Mouse (Mus musculus): ENCODE measurements around the gene Entpd3.

Entpd3 gene

GRCm38 (mm10) chr9:120539662-120540251 is at the start of gene Entpd3:
Gene Entpd3, plus strand, starts transcription at chr9:120539818.
- peak; percentile 89 for ATAC-seq (ENCODE audit: low TSS enrichment)

- ATAC-seq (ENCODE audit: low TSS enrichment), result no peak
Observed at GRCm38 (mm10) chr9:120491509-120491908, 48.1 kb upstream of the Entpd3 start.

GRCm38 (mm10) chr9:120492010-120492399 is 47.6 kb upstream of the Entpd3 start, which contains the start of gene Eif1b:
Gene Eif1b, plus strand, starts transcription at chr9:120492232.
- ATAC-seq (ENCODE audit: low TSS enrichment), result peak; percentile 4; the same call in 1 of the 2 replicates

GRCm38 (mm10) chr9:120492400-120493351 is 46.9 kb upstream of the Entpd3 start:
- peak; percentile 70 for ATAC-seq (ENCODE audit: low TSS enrichment)

GRCm38 (mm10) chr9:120493781-120494180 is 45.8 kb upstream of the Entpd3 start:
- ATAC-seq (ENCODE audit: low TSS enrichment), result no peak

GRCm38 (mm10) chr9:120496691-120497090 is 42.9 kb upstream of the Entpd3 start:
- no peak for ATAC-seq (ENCODE audit: low TSS enrichment)

- no peak for ATAC-seq (ENCODE audit: low TSS enrichment)
Observed at GRCm38 (mm10) chr9:120497983-120498382, 41.6 kb upstream of the Entpd3 start.

GRCm38 (mm10) chr9:120501191-120501902 is 38.3 kb upstream of the Entpd3 start:
- ATAC-seq (ENCODE audit: low TSS enrichment), result no peak

GRCm38 (mm10) chr9:120502013-120502412 is 37.6 kb upstream of the Entpd3 start:
- peak; percentile 57; the same call in 1 of the 2 replicates for ATAC-seq (ENCODE audit: low TSS enrichment)

- no peak for ATAC-seq (ENCODE audit: low TSS enrichment)
Observed at GRCm38 (mm10) chr9:120504423-120504822, 35.2 kb upstream of the Entpd3 start.

GRCm38 (mm10) chr9:120511781-120512180 is 27.8 kb upstream of the Entpd3 start:
- no peak for ATAC-seq (ENCODE audit: low TSS enrichment)

GRCm38 (mm10) chr9:120516720-120517119 is 22.9 kb upstream of the Entpd3 start:
- ATAC-seq (ENCODE audit: low TSS enrichment), result no peak

GRCm38 (mm10) chr9:120518946-120519345 is 20.7 kb upstream of the Entpd3 start:
- ATAC-seq (ENCODE audit: low TSS enrichment), result no peak

GRCm38 (mm10) chr9:120519469-120520125 is 20.0 kb upstream of the Entpd3 start:
- peak; percentile 95 for ATAC-seq (ENCODE audit: low TSS enrichment)

- no peak for ATAC-seq (ENCODE audit: low TSS enrichment)
Observed at GRCm38 (mm10) chr9:120521161-120521560, 18.5 kb upstream of the Entpd3 start.

- no peak for ATAC-seq (ENCODE audit: low TSS enrichment)
Observed at GRCm38 (mm10) chr9:120527270-120527669, 12.3 kb upstream of the Entpd3 start.

GRCm38 (mm10) chr9:120527919-120528318 is 11.7 kb upstream of the Entpd3 start:
- ATAC-seq (ENCODE audit: low TSS enrichment), result no peak

- ATAC-seq (ENCODE audit: low TSS enrichment), result no peak
Observed at GRCm38 (mm10) chr9:120528815-120529510, 10.7 kb upstream of the Entpd3 start.

- ATAC-seq (ENCODE audit: low TSS enrichment), result no peak
Observed at GRCm38 (mm10) chr9:120530471-120530870, 9.1 kb upstream of the Entpd3 start.

GRCm38 (mm10) chr9:120532062-120532461 is 7.6 kb upstream of the Entpd3 start:
- ATAC-seq (ENCODE audit: low TSS enrichment), result no peak

GRCm38 (mm10) chr9:120532691-120533090 is 6.9 kb upstream of the Entpd3 start:
- no peak for ATAC-seq (ENCODE audit: low TSS enrichment)
